33 mouse cellular contexts compared by ENCODE assay signal in the genomic region with DNA sequence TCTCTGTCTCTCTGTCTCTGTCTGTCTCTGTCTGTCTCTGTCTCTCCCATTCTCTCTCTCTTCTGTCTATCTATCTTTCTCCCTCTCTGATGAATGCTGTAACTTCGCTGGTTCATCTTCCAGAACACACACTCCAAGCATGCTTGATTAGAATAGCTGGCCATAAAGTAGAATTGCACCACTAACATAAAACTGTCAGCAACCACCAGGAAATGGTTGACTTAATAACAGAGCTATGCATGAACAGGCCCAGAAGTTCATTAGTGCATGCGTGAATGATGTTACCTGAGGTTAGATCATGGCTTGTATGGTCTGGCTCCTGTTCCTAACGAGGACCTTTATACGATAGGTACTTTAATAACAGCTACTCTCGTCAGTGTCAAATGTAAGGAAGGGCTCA. TPM values are rescaled to one million over a fixed set of nuclear protein-coding genes. Genes with fewer than 3 reads are reported as not detected.
DNase-seq lines count a peak whose midpoint lies in the region; ATAC-seq and TF ChIP-seq lines count a peak whose summit lies in the region.
"Had no signal": no experiment of that assay in that cellular context is flagged by ENCODE, and none has a peak within 500 bp of the region (broad histone marks: within the 10 kb centered on the region; RNA-seq: fewer than 3 reads in every experiment).

No protein-coding gene starts in this region.

- WGBS in kidney, embryonic 15.5 days: 24% methylated on average over 5 of the region's 5 CpGs
- WGBS in intestine, postnatal 0 days: 34% methylated on average over 5 of the region's 5 CpGs
- WGBS in forebrain, embryonic 15.5 days: 68% methylated on average over 5 of the region's 5 CpGs

- TF ChIP-seq CTCF in Patski (IDR thresholded peaks at IDR 0.05): no peak
- TF ChIP-seq CTCF in intestine, postnatal 0 days (IDR thresholded peaks at IDR 0.05; ENCODE audit: low read depth): no peak

- in situ Hi-C loops in Patski (cut with MboI; ENCODE audit: low pct_unique_long_range_greater_than_20kb): no loop called here

- no peak overlapping the region for H3K9ac ChIP-seq in kidney, embryonic 15.5 days
- H3K9ac ChIP-seq in intestine, postnatal 0 days (ENCODE audit: low read depth, low read length): no peak overlapping the region
- H3K9ac ChIP-seq in forebrain, embryonic 15.5 days (replicated peaks): no peak overlapping the region
- H3K9ac ChIP-seq: embryonic facial prominence, embryonic 13.5 days; forebrain, embryonic 12.5 days; heart, embryonic 12.5 days; heart, embryonic 15.5 days; hindbrain, embryonic 13.5 days had no signal

- H3K27me3 ChIP-seq in kidney, embryonic 15.5 days: no peaks in the 10 kb centered on the region
- no peaks in the 10 kb centered on the region for H3K27me3 ChIP-seq in Patski
- H3K27me3 ChIP-seq in intestine, postnatal 0 days (replicated peaks; ENCODE audit: control insufficient read depth, insufficient read depth, low read length): no peaks in the 10 kb centered on the region
- H3K27me3 ChIP-seq in forebrain, embryonic 15.5 days: no peaks in the 10 kb centered on the region
- H3K27me3 ChIP-seq: embryonic facial prominence, embryonic 13.5 days; forebrain, embryonic 12.5 days; heart, embryonic 15.5 days; hindbrain, embryonic 13.5 days had no signal

- H3K9me3 ChIP-seq in kidney, embryonic 15.5 days (replicated peaks): no peaks in the 10 kb centered on the region
- H3K9me3 ChIP-seq in intestine, postnatal 0 days (ENCODE audit: control insufficient read depth): no peaks in the 10 kb centered on the region
- no peaks in the 10 kb centered on the region for H3K9me3 ChIP-seq in forebrain, embryonic 15.5 days
- H3K9me3 ChIP-seq: embryonic facial prominence, embryonic 10.5 days; embryonic facial prominence, embryonic 13.5 days; forebrain, embryonic 12.5 days; heart, embryonic 12.5 days; heart, embryonic 15.5 days; hindbrain, embryonic 10.5 days; hindbrain, embryonic 13.5 days had no signal

- ATAC-seq in kidney, embryonic 15.5 days (replicated peaks; ENCODE audit: low FRiP score): no peak
- peak; percentile 10 for ATAC-seq in Patski
- peak; percentile 82 for ATAC-seq in intestine, postnatal 0 days
- ATAC-seq in forebrain, embryonic 15.5 days (replicated peaks): no peak
- ATAC-seq: activated CD4-positive, CD25-positive, alpha-beta regulatory T cell, adult 4 months; CD4-positive, CD25-positive, alpha-beta regulatory T cell, adult 4 months; forebrain, embryonic 16.5 days; hindbrain, embryonic 16.5 days had no signal

- peak overlapping the region; percentile 74 for H3K27ac ChIP-seq in kidney, embryonic 15.5 days
- H3K27ac ChIP-seq in intestine, postnatal 0 days (ENCODE audit: low read depth, low read length): peak overlapping the region; percentile 55
- H3K27ac ChIP-seq in forebrain, embryonic 15.5 days (replicated peaks): no peak overlapping the region
- H3K27ac ChIP-seq: embryonic facial prominence, embryonic 10.5 days; embryonic facial prominence, embryonic 13.5 days; forebrain, embryonic 12.5 days; heart, embryonic 15.5 days; hindbrain, embryonic 10.5 days; hindbrain, embryonic 13.5 days had no signal

- H3K4me3 ChIP-seq in kidney, embryonic 15.5 days (replicated peaks): no peak overlapping the region
- no peak overlapping the region for H3K4me3 ChIP-seq in intestine, postnatal 0 days (ENCODE audit: low read depth, low read length)
- H3K4me3 ChIP-seq in forebrain, embryonic 15.5 days: no peak overlapping the region
- H3K4me3 ChIP-seq: embryonic facial prominence, embryonic 10.5 days; embryonic facial prominence, embryonic 13.5 days; erythroblast, embryonic 14.5 days; forebrain, embryonic 12.5 days; heart, embryonic 12.5 days; heart, embryonic 15.5 days; hindbrain, embryonic 10.5 days; hindbrain, embryonic 13.5 days had no signal

- H3K36me3 ChIP-seq in kidney, embryonic 15.5 days: no peaks in the 10 kb centered on the region
- no peaks in the 10 kb centered on the region for H3K36me3 ChIP-seq in intestine, postnatal 0 days (ENCODE audit: control insufficient read depth, insufficient read depth)
- no peaks in the 10 kb centered on the region for H3K36me3 ChIP-seq in forebrain, embryonic 15.5 days
- H3K36me3 ChIP-seq: embryonic facial prominence, embryonic 10.5 days; embryonic facial prominence, embryonic 13.5 days; forebrain, embryonic 12.5 days; heart, embryonic 12.5 days; heart, embryonic 15.5 days; hindbrain, embryonic 10.5 days; hindbrain, embryonic 13.5 days had no signal

- H3K4me1 ChIP-seq in kidney, embryonic 15.5 days: peaks cover 20% of the 10 kb centered on the region
- peaks cover 9% of the 10 kb centered on the region; the same call in 1 of the 2 replicates for H3K4me1 ChIP-seq in intestine, postnatal 0 days (replicated peaks; ENCODE audit: control insufficient read depth, insufficient read depth, low read length)
- no peaks in the 10 kb centered on the region for H3K4me1 ChIP-seq in forebrain, embryonic 15.5 days
- H3K4me1 ChIP-seq: embryonic facial prominence, embryonic 10.5 days; embryonic facial prominence, embryonic 13.5 days; forebrain, embryonic 12.5 days; heart, embryonic 12.5 days; heart, embryonic 15.5 days had no signal

- H3K4me2 ChIP-seq in kidney, embryonic 15.5 days: 0 out of 2 replicates have a peak overlapping the region, but pooled peaks have one; percentile 19
- peak overlapping the region; percentile 49 for H3K4me2 ChIP-seq in intestine, postnatal 0 days (replicated peaks; ENCODE audit: low read depth)
- H3K4me2 ChIP-seq in forebrain, embryonic 15.5 days (replicated peaks): no peak overlapping the region
- H3K4me2 ChIP-seq: embryonic facial prominence, embryonic 13.5 days; forebrain, embryonic 12.5 days; heart, embryonic 12.5 days; heart, embryonic 15.5 days; hindbrain, embryonic 13.5 days had no signal

- no peak for DNase-seq in kidney, adult 11 months
- DNase-seq in Patski (ENCODE audit: low read depth, low spot score): peak; percentile 22
- DNase-seq in forelimb bud, embryonic 11.5 days (ENCODE audit: low read depth, low spot score): peak; percentile 24
- DNase-seq in layer of hippocampus, adult 9-10 months (ENCODE audit: low spot score): no peak
- DNase-seq: adrenal gland, adult 8-10 months; adrenal gland, postnatal 25 days; cerebellum, adult 11-12 months; cerebellum, adult 8-10 months; cerebellum, postnatal 10 days; cerebellum, postnatal 36 days; embryo, embryonic 11 days; gastrocnemius, postnatal 10 days; heart, adult 18-20 months; heart, postnatal 10 days; heart, postnatal 36 days had no signal

- CTCF ChIA-PET in Patski (lab: Charles Lee): no interaction called here

- POLR2A ChIA-PET in Patski (lab: Charles Lee): interaction anchor here (0.7 kb wide), 1 partner anchor 10 kb away, joined by 3 read pairs; no protein-coding TSS in a partner anchor

RNA-seq across cellular contexts. Expression of gene Dao, which starts 1.6 kb away (rescaled TPM):
- 14.2 and 14.9 TPM in 2 replicates for polyA plus RNA-seq in kidney, embryonic 15.5 days (2015; fragmentation: Nextera tagmentation; extraction: Ambion mirVana)
- polyA plus RNA-seq in Patski (2021): 0.18 TPM
- polyA plus RNA-seq in intestine, postnatal 0 days (2015; fragmentation: Nextera tagmentation; extraction: Ambion mirVana): 18.2 and 23.2 TPM in 2 replicates
- polyA plus RNA-seq in forebrain, embryonic 15.5 days (2015; fragmentation: Nextera tagmentation; extraction: Ambion mirVana): not detected in 2 replicates
- polyA plus RNA-seq: brain, embryonic 14.5 days; C2C12; cortical plate, adult 2 months; embryonic facial prominence, embryonic 10.5 days; embryonic facial prominence, embryonic 13.5 days; erythroblast, embryonic 14.5 days; forebrain, embryonic 12.5 days; forebrain, embryonic 16.5 days; heart, embryonic 12.5 days; heart, embryonic 15.5 days; hindbrain, embryonic 10.5 days; hindbrain, embryonic 13.5 days; hindbrain, embryonic 16.5 days had no signal

RNA-seq across cellular contexts. Expression of gene Ssh1, which starts 11.4 kb away (rescaled TPM):
- 14.7 and 18.3 TPM in 2 replicates for polyA plus RNA-seq in kidney, embryonic 15.5 days (2015; fragmentation: Nextera tagmentation; extraction: Ambion mirVana)
- 17.5 TPM for polyA plus RNA-seq in Patski (2021)
- polyA plus RNA-seq in intestine, postnatal 0 days (2015; fragmentation: Nextera tagmentation; extraction: Ambion mirVana): 5.1 TPM in 2 replicates
- polyA plus RNA-seq in forebrain, embryonic 15.5 days (2015; fragmentation: Nextera tagmentation; extraction: Ambion mirVana): 12.8 and 13.8 TPM in 2 replicates

Comparison
In these comparisons a context has a peak if more than half of its experiments do, and no peak if none do; other contexts are left out.
1. ATAC-seq: peak in Patski (single experiment) and intestine, postnatal 0 days (single experiment); none in kidney, embryonic 15.5 days (single experiment) and forebrain, embryonic 15.5 days (single experiment).
2. DNase-seq: peak in Patski (single experiment) and forelimb bud, embryonic 11.5 days (single experiment); none in kidney, adult 11 months (single experiment) and layer of hippocampus, adult 9-10 months (single experiment).
3. RNA of gene Dao, which starts 1.6 kb away (polyA plus RNA-seq): 18.2 to 23.2 TPM in intestine, postnatal 0 days and 14.2 to 14.9 TPM in kidney, embryonic 15.5 days; 0.18 TPM in Patski (single experiment) and not detected in forebrain, embryonic 15.5 days; every median in the first group is over 10 times any median in the second.